Mouse (Mus musculus) frontal cortex, adult (tissue): ENCODE measurements around the gene Rnd2.
A peak's percentile ranks its signal among the peaks of the same experiment; 100 is the strongest.
"Not testable (repeated sequence)": the region's sequence is repeated elsewhere in the genome, so short reads cannot be mapped to it uniquely, and the experiment has no call there.

Experiments used
- ATAC-seq: cut with Nextera tagmentation; 2 replicates; pipeline ENCODE4 v1.9.2; 2017; ENCODE audit warnings: mild to moderate bottlenecking, moderate library complexity, mixed read lengths; ENCODE audit not compliant: low TSS enrichment

Rnd2 gene

DNA sequence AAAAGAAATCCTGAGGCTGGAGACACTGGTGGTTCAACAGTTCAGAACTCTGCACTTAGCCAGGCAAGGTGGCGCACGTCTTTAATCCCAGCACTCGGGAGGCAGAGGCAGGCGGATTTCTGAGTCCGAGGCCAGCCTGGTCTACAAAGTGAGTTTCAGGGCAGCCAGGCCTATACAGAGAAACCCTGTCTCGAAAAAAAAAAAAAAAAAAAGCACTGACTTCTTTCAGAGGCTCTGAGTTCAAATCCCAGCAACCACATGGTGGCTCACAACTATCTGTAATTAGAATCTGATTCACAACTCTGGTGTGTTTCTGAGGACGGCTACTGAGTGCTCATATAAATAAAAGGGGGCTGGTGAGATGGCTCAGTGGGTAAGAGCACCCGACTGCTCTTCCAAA, 17.9 kb upstream of the Rnd2 start:
- ATAC-seq, result not testable (repeated sequence)

GRCm38 (mm10) chr11:101447786-101448185, 17.0 kb upstream of the Rnd2 start:
- no peak for ATAC-seq

GRCm38 (mm10) chr11:101448274-101448746, 16.5 kb upstream of the Rnd2 start, which contains the start of gene Ifi35:
Gene Ifi35 (plus strand): TSS chr11:101448407.
- ATAC-seq, result peak; percentile 20; the same call in 1 of the 2 replicates

DNA sequence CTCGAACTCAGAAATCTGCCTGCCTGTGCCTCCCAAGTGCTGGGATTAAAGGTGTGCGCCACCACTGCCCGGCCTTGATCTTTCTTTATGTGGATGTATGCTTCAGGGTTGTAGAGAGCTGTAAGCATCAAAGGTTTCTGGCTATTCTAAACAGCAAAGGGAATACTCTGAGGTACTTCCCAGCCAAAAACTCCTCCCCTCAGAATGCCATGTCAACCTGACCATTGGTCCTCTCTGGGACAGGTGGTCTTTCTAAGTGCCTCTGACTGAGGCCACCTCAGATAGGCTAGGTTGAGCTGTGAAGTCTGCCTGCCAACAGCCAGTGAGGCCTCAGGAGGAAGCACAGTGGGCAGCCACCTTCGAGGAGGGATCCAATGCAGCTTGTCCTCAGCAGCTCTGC, 15.9 kb upstream of the Rnd2 start:
- no peak for ATAC-seq

DNA sequence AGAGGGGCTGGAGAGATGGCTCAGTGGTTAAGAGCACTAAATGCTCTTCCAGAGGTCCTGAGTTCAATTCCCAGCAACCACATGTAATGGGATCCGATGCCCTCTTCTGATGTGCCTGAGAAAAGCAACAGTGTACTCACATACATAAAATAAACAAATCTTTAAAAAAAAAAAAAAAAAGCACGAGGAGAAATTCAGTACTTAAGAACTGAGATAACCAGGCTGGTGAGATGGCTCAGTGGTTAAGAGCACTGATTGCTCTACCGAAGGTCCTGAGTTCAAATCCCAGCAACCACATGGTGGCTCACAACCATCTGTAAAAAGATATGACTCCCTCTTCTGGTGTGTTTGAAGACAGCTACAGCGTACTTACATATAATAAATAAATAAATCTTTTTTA, 15.2 kb upstream of the Rnd2 start:
- not testable (repeated sequence) for ATAC-seq

DNA sequence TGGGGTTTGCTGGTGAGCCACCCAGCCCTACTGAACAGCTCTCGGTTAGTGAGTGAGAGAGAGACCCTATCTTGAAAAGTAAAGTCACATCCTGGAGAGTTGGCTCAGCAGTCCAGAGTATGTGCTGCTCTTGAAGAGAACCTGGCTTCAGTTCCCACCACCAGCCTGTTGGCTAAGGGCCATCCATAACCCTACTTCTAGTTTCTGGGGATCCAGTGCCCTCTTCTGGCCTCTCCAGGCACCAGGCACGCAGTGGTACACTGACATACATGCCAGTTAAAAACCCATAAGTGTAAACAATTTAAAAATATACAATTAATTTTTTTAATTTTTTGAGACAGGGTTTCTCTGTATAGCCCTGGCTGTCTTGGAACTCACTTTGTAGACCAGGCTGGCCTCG, 14.4 kb upstream of the Rnd2 start:
- ATAC-seq, result no peak

GRCm38 (mm10) chr11:101451536-101451935, 13.3 kb upstream of the Rnd2 start:
- no peak for ATAC-seq

- ATAC-seq, result no peak
Observed at GRCm38 (mm10) chr11:101452093-101452774, 12.6 kb upstream of the Rnd2 start.

DNA sequence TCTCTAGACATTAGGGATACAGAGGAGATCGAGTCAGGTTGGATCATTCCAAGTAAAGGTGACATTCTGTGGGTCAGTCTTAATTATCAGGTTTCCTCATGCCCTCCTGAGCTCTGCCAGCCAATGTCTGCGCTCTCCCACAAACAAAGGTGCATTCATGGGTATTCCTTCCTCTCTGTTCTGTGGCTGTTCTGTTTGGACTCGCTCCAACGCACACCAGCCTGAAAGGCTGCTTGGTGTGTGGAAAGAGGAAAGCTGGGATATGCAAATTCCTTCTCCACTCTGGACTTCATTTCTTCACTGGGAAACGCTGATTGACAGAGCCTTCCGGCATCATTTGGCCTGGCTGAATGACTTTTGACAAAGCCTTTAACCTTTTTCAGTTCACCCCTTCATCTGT, 10.1 kb upstream of the Rnd2 start:
- ATAC-seq, result no peak

GRCm38 (mm10) chr11:101455627-101456026, 9.2 kb upstream of the Rnd2 start:
- no peak for ATAC-seq

GRCm38 (mm10) chr11:101457631-101458030, 7.2 kb upstream of the Rnd2 start:
- no peak for ATAC-seq

DNA sequence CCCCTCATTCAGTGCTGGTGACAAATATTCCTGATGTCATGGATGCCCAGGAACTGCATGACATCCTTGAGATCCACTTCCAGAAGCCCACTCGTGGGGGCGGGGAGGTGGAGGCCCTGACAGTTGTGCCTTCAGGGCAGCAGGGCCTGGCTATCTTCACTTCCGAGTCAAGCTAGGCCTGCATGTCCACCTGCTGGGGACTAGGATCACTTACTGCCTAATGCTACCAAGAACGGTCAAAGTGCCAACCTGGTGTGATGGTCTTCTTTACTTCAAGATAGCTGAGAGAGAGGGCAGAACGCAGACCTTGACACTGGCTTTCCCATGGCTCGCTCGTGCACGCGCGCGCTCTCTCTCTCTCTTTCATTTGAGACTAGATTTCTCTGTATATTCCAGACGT, 6.6 kb upstream of the Rnd2 start:
- ATAC-seq, result no peak

GRCm38 (mm10) chr11:101459716-101460115, 5.1 kb upstream of the Rnd2 start:
- no peak for ATAC-seq

DNA sequence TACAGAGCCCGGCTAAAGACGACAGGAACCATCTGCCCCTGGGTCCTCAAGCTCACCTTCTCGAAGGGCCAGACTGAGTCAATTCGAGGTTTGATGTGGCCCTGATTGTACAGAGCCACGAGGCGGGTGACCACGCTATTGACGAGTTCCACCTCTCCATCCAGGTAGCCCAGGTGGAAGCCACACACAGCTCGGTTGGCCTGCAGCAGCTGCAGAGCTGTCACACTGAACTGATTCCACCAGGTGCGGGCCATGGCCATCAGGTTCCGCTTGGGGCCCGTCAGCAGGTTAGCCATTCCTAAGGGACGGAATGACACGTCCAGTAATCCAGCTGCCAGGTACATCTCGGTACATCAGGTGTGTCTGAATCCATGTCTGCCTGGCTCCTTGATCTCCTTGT, 4.5 kb upstream of the Rnd2 start:
- ATAC-seq, result no peak

DNA sequence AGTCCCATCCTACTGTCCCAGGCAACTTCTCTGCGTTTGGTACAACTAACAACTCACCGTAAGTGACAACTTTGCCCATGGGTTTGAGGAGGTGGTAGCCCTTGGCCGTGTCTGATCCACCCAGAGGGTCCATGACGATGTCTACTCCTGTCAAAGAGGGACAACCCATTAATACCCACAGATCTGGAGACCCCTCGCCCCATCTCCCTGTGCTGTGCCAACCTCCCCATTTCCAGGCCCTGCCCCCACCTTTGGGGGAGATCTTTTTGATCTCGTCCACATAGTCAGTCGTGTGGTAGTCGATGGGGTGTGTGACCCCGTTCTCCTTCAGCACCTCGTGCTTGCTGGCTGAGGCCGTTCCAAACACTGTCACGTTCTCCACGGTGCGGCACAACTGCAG, 2.7 kb upstream of the Rnd2 start:
- no peak for ATAC-seq

GRCm38 (mm10) chr11:101462583-101463440, 2.0 kb upstream of the Rnd2 start:
- no peak for ATAC-seq

DNA sequence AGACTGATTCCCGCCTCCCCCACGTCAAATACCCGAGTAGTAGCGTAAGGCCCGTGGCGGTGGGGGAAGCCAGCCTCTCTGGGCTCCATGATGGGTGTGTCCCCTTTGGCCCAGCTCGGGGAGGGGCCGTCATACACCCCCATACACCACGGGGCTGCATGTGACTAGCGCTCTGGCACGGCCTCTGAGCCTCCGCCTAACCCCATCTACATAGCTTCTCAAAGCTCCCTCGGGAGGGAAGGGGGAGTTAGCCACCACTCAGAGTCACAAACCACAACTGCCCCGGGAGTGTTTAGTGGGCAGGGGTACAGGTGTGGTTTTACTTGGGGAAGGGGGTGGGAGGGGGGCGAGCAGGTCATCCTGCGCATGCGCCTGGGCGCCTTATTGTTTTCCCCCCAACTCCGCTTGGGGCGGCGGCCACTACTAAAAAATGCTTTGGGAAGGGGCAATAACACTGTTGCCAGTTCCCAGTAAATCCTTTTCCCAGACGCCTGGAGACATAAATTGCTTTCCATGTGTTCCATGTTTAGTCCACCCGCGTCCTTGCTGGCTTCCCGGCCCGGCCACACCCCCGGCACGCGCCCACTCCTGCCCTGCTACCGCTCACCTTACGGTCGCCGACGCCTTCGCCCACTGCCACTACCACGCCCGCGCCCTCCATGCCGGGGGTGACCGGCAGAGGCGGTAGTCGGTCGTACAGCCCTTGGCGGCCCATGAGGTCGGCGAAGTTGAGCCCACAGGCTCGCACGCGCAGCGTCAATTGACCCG, 486 bp downstream of the Rnd2 start:
- ATAC-seq, result no peak

DNA sequence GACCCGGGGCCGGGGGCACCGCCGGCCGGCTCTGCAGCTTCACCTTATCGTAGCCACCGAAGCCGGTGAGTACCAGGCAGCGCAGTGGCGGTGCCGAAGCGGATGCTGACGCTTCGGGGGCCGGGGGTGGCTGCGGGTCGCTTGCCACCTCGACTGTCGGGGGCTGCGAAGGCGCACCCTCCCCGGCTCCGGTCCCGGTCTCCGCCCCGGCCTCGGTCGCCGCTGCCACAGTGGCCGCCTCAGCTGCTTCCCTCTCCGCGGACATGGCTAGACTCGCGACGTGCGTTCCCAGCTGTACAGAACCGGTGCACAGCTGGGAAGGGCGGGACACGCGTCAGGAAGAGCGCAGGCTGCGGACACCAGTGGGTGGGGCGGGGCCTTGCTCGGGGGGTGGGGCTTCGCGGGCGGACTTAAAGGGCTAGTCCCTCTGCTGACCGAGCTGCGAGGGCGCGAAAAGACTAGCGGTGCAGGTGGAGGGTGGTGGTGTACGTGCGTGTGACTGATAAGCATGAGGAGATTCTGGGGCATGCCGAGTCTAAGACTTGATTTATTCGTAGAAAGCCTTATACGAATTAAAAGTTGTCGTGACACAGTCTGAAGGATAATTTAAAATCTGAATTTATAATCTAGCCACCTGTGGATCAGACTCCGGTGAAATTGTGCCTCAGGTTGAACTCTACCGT, 1.2 kb downstream of the Rnd2 start, which contains the start of gene Vat1:
Gene Vat1 (minus strand): TSS at position 362 of the 683 bp plus-strand sequence.
- ATAC-seq, result peak; percentile 42

- not testable (repeated sequence) for ATAC-seq
Observed at GRCm38 (mm10) chr11:101466552-101466950, 1.8 kb downstream of the Rnd2 start.

GRCm38 (mm10) chr11:101467477-101468262, 2.9 kb downstream of the Rnd2 start:
- ATAC-seq, result peak; percentile 38

- no peak for ATAC-seq
Observed at GRCm38 (mm10) chr11:101468263-101468688, 3.5 kb downstream of the Rnd2 start.
